Mouse (Mus musculus) WW6 (cell line): Measurements from ENCODE around the gene Gm20741.

Source experiments
- DNase-seq: peaks from one replicate; pipeline ENCODE4 v3.0.0-alpha.2; 2013; ENCODE audit warnings: low read depth, low spot score

Gm20741 gene

DNA sequence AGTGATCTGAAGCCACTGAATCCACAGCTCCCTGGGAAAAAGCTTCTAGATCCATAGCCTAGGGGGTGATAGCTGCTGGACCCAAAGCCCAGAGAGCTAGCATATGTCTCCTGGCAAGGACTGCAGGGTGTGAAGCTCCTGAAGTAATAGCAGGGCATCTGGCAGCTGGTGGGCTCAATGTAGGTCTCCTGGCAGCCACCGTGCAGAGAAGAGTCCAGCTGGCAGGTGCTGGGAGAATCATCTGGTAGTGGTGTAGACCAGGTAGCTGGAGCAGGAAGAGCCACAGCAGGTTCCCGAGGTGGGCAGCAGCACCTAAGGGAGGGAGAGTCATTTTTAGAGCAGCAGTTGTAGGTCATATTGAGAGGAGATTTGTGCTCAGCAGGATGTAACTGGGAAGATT is at the start of gene Gm20741:
TSS of gene Gm20741 (minus strand) at position 394 of the 400 bp plus-strand sequence.
- DNase-seq: no peak

GRCm38 (mm10) chr16:88851450-88851849 is 39.4 kb upstream of the Gm20741 start:
- peak; percentile 3 for DNase-seq

DNA sequence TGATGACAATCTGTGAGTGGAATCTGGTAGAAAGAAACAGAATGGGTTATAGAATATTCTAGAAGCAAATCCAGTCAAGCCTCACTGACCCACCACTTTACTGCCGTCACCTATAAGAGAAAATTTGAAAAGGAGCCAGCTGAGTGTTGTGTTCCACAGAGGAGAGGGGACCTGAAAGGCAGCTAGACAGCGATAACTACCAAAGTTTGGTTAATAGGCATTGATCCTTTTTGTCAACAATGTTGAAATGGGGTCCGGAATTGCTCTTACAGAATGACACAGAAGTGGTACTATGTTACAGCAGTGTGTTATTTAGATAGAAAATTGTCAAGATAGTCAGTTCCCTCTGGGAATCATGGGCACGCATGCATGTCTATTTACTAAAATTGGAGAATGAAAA is 36.5 kb upstream of the Gm20741 start:
- no peak for DNase-seq

DNA sequence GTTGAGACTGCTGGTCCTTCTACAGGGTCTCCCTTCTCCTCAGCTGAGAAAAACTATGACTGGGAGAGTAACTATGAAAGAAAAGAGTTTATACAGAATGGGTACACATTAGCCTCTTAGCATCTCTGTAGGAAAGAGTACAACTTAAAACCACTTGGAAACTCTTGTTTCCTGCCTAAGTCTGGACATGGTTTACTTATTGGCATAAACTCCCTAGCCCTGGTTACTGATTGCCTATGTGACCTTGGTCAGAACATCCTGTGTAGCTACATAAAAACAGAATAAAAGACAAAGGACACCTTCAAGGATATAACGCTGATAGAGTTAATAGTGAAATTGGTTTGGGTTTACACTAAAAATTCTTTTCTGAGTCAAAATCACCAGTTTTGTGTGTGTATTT is 35.3 kb upstream of the Gm20741 start:
- no peak for DNase-seq

- no peak for DNase-seq
Measured at GRCm38 (mm10) chr16:88826978-88827377, 15.0 kb upstream of the Gm20741 start.

GRCm38 (mm10) chr16:88826095-88826652 is 14.2 kb upstream of the Gm20741 start, which contains the start of gene Krtap14:
TSS of gene Krtap14 (minus strand) at chr16:88826145.
- no peak for DNase-seq

GRCm38 (mm10) chr16:88823736-88824135 is 11.7 kb upstream of the Gm20741 start:
- DNase-seq: no peak

GRCm38 (mm10) chr16:88820066-88820465 is 8.0 kb upstream of the Gm20741 start, which contains the start of gene Krtap15:
TSS of gene Krtap15 (plus strand) at chr16:88820215.
- DNase-seq: no peak

DNA sequence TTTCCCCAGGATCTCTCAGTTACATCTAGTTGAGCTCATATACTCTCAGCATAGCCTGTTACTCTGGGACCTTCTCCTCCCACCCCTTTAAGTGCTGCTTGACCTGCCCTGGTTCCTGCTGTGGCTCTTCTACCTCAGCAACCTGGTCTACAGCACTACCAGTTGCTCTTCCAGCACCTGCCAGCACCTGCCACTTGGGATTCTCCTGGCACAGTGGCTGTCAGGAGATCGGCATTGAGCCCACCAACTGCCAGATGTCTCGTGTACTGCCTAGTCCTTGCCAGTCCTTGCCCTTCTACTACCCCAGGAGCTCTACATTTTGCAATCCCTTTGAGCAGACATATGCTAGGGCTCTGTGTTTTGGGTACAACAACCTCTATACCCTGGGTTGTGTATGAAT is 25.2 kb downstream of the Gm20741 start:
- DNase-seq: no peak

GRCm38 (mm10) chr16:88777596-88777995 is 34.4 kb downstream of the Gm20741 start, which contains the start of gene Gm5965:
TSS of gene Gm5965 (plus strand) at chr16:88777896.
- no peak for DNase-seq

DNA sequence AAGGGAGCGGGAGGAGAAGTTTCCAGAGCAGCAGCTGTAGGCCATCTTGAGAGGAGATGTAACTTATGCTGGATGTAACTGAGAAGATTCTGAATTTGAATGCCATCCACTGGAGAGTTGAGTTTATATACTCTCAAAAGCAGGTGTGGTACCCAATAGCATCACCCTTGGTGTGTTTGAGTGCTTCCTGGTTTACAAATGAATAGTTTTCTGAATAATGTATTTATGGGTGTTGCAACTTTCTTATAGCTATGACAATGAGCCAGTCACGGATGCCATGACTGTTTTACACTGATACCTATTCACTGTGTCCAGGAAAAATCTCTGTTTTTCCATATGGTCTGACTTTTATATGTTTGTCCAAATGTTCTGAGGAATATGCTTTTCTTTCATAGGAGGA is 37.9 kb downstream of the Gm20741 start, which contains the start of gene 2310057N15Rik:
TSS of gene 2310057N15Rik (minus strand) at position 101 of the 400 bp plus-strand sequence.
- DNase-seq: no peak
